Mouse (Mus musculus): ENCODE data around the gene Bpifa1. TPM values are rescaled to one million over a fixed set of nuclear protein-coding genes. Genes with fewer than 3 reads are reported as not detected.

Bpifa1 gene
- polyA plus RNA-seq, 1 experiment, result not detected

DNA sequence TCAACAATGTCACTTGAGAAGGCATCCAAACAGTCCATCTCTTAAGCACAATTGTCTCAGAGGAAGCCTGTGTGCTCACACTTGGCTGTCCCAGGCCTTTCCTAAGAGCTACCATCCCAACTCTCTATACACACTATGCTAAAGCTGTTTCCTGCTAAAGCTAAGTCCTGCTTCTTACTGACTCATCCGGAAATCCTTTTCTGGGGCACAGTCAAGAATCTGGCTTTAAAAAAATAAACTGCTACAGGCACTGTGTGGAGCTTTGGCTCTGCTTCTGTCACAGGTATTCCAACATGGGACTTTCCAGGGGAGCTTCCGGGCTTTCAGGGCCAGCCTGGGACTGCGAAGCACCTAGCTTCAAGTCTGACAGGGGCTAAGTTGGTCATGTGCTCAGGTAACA lies 43.1 kb downstream of the Bpifa1 start:
- no peaks in the 10 kb centered on the region for H3K27me3 ChIP-seq (replicated peaks; ENCODE audit: control insufficient read depth, insufficient read depth, low read length)
- DNase-seq, result no peak
- no peak overlapping the region for H3K4me3 ChIP-seq (ENCODE audit: insufficient read depth, low read depth, low read length)
- no peaks in the 10 kb centered on the region for H3K36me3 ChIP-seq (ENCODE audit: control insufficient read depth, insufficient read depth, low read length)
- no peak for TF ChIP-seq POLR2A (IDR thresholded peaks at IDR 0.05; ENCODE audit: low read depth, low read length)
- no peak for TF ChIP-seq CTCF (conservative IDR thresholded peaks at IDR 0.05; ENCODE audit: insufficient read depth, insufficient read length, low read depth, low read length)
- H3K4me1 ChIP-seq (ENCODE audit: control insufficient read depth, insufficient read depth, low read length), result no peaks in the 10 kb centered on the region
- WGBS, result 63% methylated on average over 3 of the region's 3 CpGs
- no peak overlapping the region for H3K27ac ChIP-seq (ENCODE audit: insufficient read depth, low read depth, low read length)

- DNase-seq, result no peak
- no peaks in the 10 kb centered on the region for H3K36me3 ChIP-seq (ENCODE audit: control insufficient read depth, insufficient read depth, low read length)
- no peak overlapping the region for H3K27ac ChIP-seq (ENCODE audit: insufficient read depth, low read depth, low read length)
- 40% methylated on average over 5 of the region's 5 CpGs for WGBS
- H3K4me3 ChIP-seq (ENCODE audit: insufficient read depth, low read depth, low read length), result no peak overlapping the region
- TF ChIP-seq CTCF (conservative IDR thresholded peaks at IDR 0.05; ENCODE audit: insufficient read depth, insufficient read length, low read depth, low read length), result no peak
- no peak for TF ChIP-seq POLR2A (IDR thresholded peaks at IDR 0.05; ENCODE audit: low read depth, low read length)
- no peaks in the 10 kb centered on the region for H3K4me1 ChIP-seq (ENCODE audit: control insufficient read depth, insufficient read depth, low read length)
- H3K27me3 ChIP-seq (replicated peaks; ENCODE audit: control insufficient read depth, insufficient read depth, low read length), result no peaks in the 10 kb centered on the region
Measured at GRCm38 (mm10) chr2:154187468-154187867, 44.8 kb downstream of the Bpifa1 start.

- Histone ChIP-seq H3K27ac (ENCODE audit: insufficient read depth, low read depth, low read length) (no peak overlapping the region), H3K4me1 (ENCODE audit: control insufficient read depth, insufficient read depth, low read length) (no peaks in the 10 kb centered on the region), H3K27me3 (replicated peaks; ENCODE audit: control insufficient read depth, insufficient read depth, low read length) (no peaks in the 10 kb centered on the region), H3K36me3 (ENCODE audit: control insufficient read depth, insufficient read depth, low read length) (no peaks in the 10 kb centered on the region), H3K4me3 (ENCODE audit: insufficient read depth, low read depth, low read length) (no peak overlapping the region)
- TF ChIP-seq CTCF (conservative IDR thresholded peaks at IDR 0.05; ENCODE audit: insufficient read depth, insufficient read length, low read depth, low read length) (no peak), POLR2A (IDR thresholded peaks at IDR 0.05; ENCODE audit: low read depth, low read length) (no peak)
- DNase-seq, result no peak
- 75% methylated on average over 7 of the region's 7 CpGs for WGBS
Measured at GRCm38 (mm10) chr2:154189877-154190434, 47.3 kb downstream of the Bpifa1 start.

DNA sequence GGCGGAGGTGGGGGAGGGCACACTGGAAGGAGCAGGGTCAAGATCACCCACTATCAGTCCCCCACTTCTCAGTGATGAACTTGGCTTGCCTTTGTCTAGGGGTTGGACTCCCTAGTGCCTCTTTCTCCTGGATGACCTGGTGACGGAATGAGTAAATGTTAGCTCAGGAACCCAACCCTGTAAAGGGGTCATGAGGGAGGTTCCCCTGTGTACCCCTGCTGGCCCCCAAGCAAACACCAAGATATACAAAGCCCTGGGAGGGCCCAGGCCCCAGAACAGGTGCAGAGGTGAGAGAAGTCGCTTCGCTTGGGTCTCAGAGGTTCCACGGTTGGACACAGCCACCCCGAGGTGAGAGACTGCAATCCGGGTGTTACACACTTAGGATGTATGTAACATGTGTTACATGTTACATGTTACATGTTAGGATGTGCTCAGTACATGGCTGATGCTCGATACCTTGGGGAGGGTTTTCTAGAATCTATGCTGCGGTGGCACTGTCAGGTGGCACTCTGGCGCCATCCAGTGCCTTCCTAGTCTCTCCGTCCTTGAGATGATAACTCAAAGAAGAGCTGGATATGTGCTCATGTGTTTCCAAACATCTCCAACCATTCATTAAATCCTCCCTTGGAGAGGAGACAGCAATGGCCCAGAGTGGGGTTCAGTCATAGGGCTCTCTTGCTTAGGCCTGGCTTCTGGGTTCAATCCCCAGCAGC lies 48.0 kb downstream of the Bpifa1 start, which contains the start of gene Bpifb1:
TSS of gene Bpifb1 (plus strand) at position 273 of the 713 bp plus-strand sequence.
- Histone ChIP-seq H3K27me3 (replicated peaks; ENCODE audit: control insufficient read depth, insufficient read depth, low read length) (no peaks in the 10 kb centered on the region), H3K27ac (ENCODE audit: insufficient read depth, low read depth, low read length) (no peak within 1 kb of the TSS), H3K4me1 (ENCODE audit: control insufficient read depth, insufficient read depth, low read length) (no peaks in the 10 kb centered on the region), H3K36me3 (ENCODE audit: control insufficient read depth, insufficient read depth, low read length) (no peaks in the 10 kb centered on the region), H3K4me3 (ENCODE audit: insufficient read depth, low read depth, low read length) (no peak within 1 kb of the TSS)
- 82% methylated on average over 11 of the region's 11 CpGs for WGBS
- TF ChIP-seq CTCF (conservative IDR thresholded peaks at IDR 0.05; ENCODE audit: insufficient read depth, insufficient read length, low read depth, low read length) (no peak), POLR2A (IDR thresholded peaks at IDR 0.05; ENCODE audit: low read depth, low read length) (no peak)
- DNase-seq, result no peak

DNA sequence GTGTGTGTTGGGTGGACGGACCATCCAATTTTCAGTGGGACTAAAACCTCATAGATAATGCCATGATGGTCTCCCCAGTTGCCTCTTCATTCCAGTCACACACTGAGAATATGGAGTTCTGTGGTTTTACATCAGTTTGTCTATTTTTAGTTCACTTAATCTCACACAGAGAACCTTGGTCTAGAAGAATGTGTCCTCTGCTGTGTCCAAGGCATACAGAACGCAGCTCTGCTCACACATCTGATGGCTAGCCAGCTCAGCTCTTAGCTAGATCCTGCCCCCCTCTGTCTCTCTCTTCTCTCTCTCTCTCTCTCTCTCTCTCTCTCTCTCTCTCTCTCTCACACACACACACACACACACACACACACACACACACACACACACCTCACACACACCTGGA lies 49.5 kb downstream of the Bpifa1 start:
- no peak for DNase-seq
- WGBS, result 90% methylated on average over 2 of the region's 2 CpGs
- H3K36me3 ChIP-seq (ENCODE audit: control insufficient read depth, insufficient read depth, low read length), result no peaks in the 10 kb centered on the region
- H3K27ac ChIP-seq (ENCODE audit: insufficient read depth, low read depth, low read length), result no peak overlapping the region
- no peaks in the 10 kb centered on the region for H3K4me1 ChIP-seq (ENCODE audit: control insufficient read depth, insufficient read depth, low read length)
- no peak for TF ChIP-seq CTCF (conservative IDR thresholded peaks at IDR 0.05; ENCODE audit: insufficient read depth, insufficient read length, low read depth, low read length)
- TF ChIP-seq POLR2A (IDR thresholded peaks at IDR 0.05; ENCODE audit: low read depth, low read length), result no peak
- no peaks in the 10 kb centered on the region for H3K27me3 ChIP-seq (replicated peaks; ENCODE audit: control insufficient read depth, insufficient read depth, low read length)
- H3K4me3 ChIP-seq (ENCODE audit: insufficient read depth, low read depth, low read length), result no peak overlapping the region

GRCm38 (mm10) chr2:154193071-154193470 lies 50.4 kb downstream of the Bpifa1 start:
- WGBS, result 92% methylated on average over 4 of the region's 4 CpGs
- no peaks in the 10 kb centered on the region for H3K36me3 ChIP-seq (ENCODE audit: control insufficient read depth, insufficient read depth, low read length)
- no peak overlapping the region for H3K4me3 ChIP-seq (ENCODE audit: insufficient read depth, low read depth, low read length)
- H3K4me1 ChIP-seq (ENCODE audit: control insufficient read depth, insufficient read depth, low read length), result no peaks in the 10 kb centered on the region
- no peak overlapping the region for H3K27ac ChIP-seq (ENCODE audit: insufficient read depth, low read depth, low read length)
- no peaks in the 10 kb centered on the region for H3K27me3 ChIP-seq (replicated peaks; ENCODE audit: control insufficient read depth, insufficient read depth, low read length)
- no peak for TF ChIP-seq POLR2A (IDR thresholded peaks at IDR 0.05; ENCODE audit: low read depth, low read length)
- no peak for TF ChIP-seq CTCF (conservative IDR thresholded peaks at IDR 0.05; ENCODE audit: insufficient read depth, insufficient read length, low read depth, low read length)
- no peak for DNase-seq

GRCm38 (mm10) chr2:154193994-154194504 lies 51.4 kb downstream of the Bpifa1 start:
- no peaks in the 10 kb centered on the region for H3K4me1 ChIP-seq (ENCODE audit: control insufficient read depth, insufficient read depth, low read length)
- TF ChIP-seq POLR2A (IDR thresholded peaks at IDR 0.05; ENCODE audit: low read depth, low read length), result no peak
- no peak for TF ChIP-seq CTCF (conservative IDR thresholded peaks at IDR 0.05; ENCODE audit: insufficient read depth, insufficient read length, low read depth, low read length)
- no peak overlapping the region for H3K4me3 ChIP-seq (ENCODE audit: insufficient read depth, low read depth, low read length)
- 81% methylated on average over 5 of the region's 5 CpGs for WGBS
- DNase-seq, result no peak
- H3K27ac ChIP-seq (ENCODE audit: insufficient read depth, low read depth, low read length), result no peak overlapping the region
- no peaks in the 10 kb centered on the region for H3K27me3 ChIP-seq (replicated peaks; ENCODE audit: control insufficient read depth, insufficient read depth, low read length)
- H3K36me3 ChIP-seq (ENCODE audit: control insufficient read depth, insufficient read depth, low read length), result no peaks in the 10 kb centered on the region

Data from kidney, adult 2 months (tissue).